Mouse (Mus musculus) CD4-positive, CD25-positive, alpha-beta regulatory T cell, adult 4 months (primary cell): ENCODE measurements at regions not wholly inside any gene's neighbourhood (a gene's known extent, or its start where the extent isn't known, plus 50 kb on each side); places are given as distances from the start of the nearest gene placed in this dataset.
"Not testable (repeated sequence)": the region's sequence is repeated elsewhere in the genome, so short reads cannot be mapped to it uniquely, and the experiment has no call there.

ENCODE experiments used
- ATAC-seq: one replicate; pipeline ENCODE4 v1.8.0; 2017

GRCm38 (mm10) chr13:5920422-5920821 is 59.1 kb downstream of the Klf6 start:
- ATAC-seq, result no peak

DNA sequence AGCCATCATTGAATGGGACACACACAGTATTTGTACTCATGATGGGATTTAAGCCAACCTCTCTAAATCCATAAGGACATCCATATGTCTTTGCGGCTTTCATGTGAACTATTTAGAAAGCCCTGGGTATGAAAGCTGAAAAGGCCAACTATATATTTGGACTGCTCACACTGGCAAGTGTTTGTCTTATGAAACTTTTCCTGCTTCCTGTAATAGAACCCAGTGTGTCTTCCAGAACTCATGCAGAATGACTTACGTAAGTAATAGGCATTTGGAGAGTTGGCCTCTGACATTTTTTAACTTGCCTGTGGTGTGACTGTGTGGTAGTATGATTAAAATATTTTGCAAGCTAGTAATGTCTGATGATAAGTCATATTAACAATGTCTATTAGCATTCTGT is 70.2 kb downstream of the Klf6 start:
- no peak for ATAC-seq

- no peak for ATAC-seq
Measured at GRCm38 (mm10) chr13:5937436-5937835, 76.2 kb downstream of the Klf6 start.

DNA sequence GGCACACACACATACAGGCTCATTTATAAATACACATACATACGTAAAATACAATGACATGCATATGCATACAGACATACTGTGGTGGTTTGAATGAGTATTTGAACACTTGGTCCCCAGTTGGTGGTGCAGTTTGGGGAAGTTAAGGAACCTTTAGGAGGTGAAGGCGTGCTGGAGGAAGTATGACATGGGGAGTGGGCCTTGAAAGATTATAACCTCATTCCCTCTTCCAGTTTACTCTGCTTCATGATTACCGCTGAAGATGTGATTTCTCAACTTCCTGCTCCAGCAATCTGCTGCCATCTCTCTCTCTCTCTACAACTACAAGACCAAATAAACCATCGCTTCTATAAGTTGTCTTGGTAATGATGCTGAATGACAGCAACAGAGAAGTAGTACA is 76.7 kb downstream of the Klf6 start:
- no peak for ATAC-seq

GRCm38 (mm10) chr13:5939368-5939767 is 78.1 kb downstream of the Klf6 start:
- no peak for ATAC-seq

GRCm38 (mm10) chr13:5952863-5953262 is 91.6 kb downstream of the Klf6 start:
- ATAC-seq, result no peak

GRCm38 (mm10) chr13:5955121-5955520 is 93.8 kb downstream of the Klf6 start:
- not testable (repeated sequence) for ATAC-seq

- peak; percentile 69 for ATAC-seq
Measured at GRCm38 (mm10) chr13:5956145-5956544, 94.9 kb downstream of the Klf6 start.

- no peak for ATAC-seq
Measured at GRCm38 (mm10) chr13:5962947-5963346, 101.7 kb downstream of the Klf6 start.

DNA sequence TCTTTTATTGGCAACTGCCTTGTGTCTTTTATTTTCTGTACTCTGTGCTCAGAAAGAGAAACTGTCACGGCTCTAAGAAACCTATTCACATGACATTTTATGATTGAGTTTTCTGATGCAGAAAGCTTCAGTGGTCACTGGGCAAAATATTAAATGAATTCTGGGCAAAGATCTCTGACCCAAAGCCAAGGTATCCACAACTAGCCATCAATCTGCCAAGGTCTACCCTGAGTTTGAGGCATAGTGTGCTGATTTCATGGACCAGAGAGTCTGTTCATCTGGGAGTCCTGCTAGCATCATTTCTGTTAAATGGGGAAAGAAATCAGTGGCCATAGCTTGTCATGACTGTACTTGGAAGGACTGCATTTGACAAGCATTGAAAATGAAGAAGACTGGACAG is 103.3 kb downstream of the Klf6 start:
- no peak for ATAC-seq

- no peak for ATAC-seq
Measured at GRCm38 (mm10) chr13:5978615-5979014, 117.3 kb downstream of the Klf6 start.

GRCm38 (mm10) chr13:5987491-5987890 is 126.2 kb downstream of the Klf6 start:
- no peak for ATAC-seq

- no peak for ATAC-seq
Measured at GRCm38 (mm10) chr13:5988407-5988806, 127.1 kb downstream of the Klf6 start.

GRCm38 (mm10) chr13:6000559-6001217 is 139.4 kb downstream of the Klf6 start:
- peak; percentile 78 for ATAC-seq

- no peak for ATAC-seq
Measured at GRCm38 (mm10) chr13:6001218-6001564, 139.9 kb downstream of the Klf6 start.

DNA sequence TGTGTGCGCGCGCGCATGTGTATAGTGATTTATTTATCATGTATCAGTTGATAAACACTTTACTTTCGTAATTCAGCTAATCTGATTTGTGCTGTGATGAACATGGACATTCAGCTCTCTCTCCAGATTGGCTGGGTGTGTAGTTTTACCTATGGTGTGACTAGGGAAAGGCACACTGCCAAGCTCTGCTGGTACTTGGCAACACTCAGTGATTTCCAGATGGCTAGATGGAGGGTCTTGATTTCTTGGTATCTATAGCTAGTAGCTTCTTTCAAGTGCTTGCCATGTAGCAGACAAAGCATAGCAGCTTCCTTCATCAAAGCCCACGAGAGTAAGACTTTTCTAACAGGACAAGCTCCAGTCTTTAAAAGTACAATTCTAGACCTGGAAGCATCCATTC is 144.6 kb downstream of the Klf6 start:
- no peak for ATAC-seq

DNA sequence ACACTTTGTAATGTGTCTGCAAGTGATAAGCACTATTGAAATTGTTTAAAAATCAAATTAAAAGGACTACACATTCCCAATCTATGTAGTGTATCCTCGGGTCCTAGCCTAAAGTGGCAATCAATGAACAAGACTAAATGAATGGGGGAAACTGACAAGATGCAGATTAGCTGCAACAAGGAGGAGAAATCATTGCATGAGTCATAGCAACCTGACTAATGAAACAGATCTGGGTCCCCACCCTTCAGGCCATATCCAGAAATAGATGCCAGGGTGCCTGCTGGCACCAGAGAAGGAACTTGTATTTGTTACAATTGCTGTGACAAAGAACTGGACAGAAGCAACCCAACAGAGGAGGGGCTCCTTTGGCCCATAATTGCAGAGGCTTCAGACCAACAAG is 148.4 kb downstream of the Klf6 start:
- ATAC-seq, result no peak

DNA sequence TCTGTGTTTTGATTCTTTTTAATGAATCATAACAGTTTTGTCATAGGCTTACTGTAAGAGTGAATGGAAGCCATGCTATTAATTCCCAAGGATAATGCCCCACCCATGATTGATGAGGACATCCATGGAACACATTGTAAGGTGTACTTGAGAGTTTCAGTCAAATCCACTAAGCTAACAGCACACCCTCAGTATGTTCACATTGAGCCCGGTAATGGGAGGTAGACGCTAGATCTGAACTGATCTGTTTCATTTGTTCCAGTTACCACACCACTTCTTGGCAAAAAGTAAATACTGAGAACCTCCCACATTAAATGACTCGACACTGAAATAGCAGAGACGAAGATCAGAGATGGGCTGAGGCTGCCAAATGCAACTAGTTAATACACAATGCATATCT is 165.9 kb downstream of the Klf6 start:
- ATAC-seq, result no peak

DNA sequence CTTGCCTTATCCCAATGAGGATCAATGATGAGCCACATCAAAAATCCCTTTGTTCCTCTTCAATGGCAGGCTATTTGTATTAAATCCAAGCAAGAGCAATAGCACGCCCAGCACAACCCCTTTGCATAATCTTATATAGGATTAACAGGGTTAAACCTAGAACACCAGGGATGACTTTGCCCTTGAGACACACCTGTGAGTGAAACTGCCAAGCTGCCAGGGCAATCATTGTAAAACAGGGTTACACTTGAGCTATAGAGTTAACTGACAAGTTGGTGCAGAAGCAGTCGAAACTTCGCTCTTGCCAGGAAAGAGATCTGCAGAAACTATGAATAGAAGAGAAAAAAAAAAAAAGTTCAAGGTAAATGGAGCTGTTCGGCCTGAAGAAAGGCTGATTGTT is 167.6 kb downstream of the Klf6 start:
- ATAC-seq, result no peak

DNA sequence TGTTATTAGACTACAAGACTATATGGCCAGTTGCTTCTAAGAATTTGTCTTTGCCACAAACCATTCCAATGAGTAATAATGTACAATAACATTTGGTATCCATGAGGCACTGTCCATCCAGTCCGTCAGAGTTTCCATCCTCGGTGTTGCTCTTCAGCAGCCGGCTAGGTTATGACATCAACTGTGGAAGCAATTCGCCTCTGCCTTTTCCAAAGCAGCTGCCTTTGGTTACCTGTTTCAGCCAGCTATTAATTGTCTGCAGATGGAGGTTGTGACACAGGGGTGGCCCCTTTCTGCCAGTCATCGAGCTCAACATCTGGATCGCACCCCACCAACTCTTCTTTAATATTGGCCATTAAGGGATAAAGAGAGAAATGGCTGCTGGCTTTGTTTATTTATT is 168.2 kb downstream of the Klf6 start:
- no peak for ATAC-seq

DNA sequence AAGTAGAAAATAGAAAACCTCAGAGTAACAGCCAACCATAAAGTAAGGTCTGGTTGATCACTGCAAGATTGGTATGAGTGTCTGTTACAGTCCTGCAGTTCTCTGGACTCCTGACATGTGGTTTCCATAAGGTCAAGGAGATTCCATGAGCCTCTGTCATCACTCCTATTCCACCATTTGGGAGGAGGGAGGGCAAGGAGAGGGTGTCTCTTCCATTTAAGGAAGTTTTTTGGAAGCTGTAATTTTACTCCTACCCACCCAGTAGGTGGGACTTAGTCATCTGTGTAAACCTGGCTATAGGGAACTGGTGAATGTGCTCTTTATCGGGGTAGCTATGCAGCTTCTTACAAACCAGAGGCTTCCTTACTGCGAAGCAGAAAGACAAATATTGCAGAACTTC is 168.8 kb downstream of the Klf6 start:
- no peak for ATAC-seq

GRCm38 (mm10) chr13:6040132-6040531 is 178.8 kb downstream of the Klf6 start:
- no peak for ATAC-seq

- ATAC-seq, result no peak
Measured at GRCm38 (mm10) chr13:6040663-6041062, 179.4 kb downstream of the Klf6 start.

- ATAC-seq, result no peak
Measured at GRCm38 (mm10) chr13:6042495-6042894, 181.2 kb downstream of the Klf6 start.

DNA sequence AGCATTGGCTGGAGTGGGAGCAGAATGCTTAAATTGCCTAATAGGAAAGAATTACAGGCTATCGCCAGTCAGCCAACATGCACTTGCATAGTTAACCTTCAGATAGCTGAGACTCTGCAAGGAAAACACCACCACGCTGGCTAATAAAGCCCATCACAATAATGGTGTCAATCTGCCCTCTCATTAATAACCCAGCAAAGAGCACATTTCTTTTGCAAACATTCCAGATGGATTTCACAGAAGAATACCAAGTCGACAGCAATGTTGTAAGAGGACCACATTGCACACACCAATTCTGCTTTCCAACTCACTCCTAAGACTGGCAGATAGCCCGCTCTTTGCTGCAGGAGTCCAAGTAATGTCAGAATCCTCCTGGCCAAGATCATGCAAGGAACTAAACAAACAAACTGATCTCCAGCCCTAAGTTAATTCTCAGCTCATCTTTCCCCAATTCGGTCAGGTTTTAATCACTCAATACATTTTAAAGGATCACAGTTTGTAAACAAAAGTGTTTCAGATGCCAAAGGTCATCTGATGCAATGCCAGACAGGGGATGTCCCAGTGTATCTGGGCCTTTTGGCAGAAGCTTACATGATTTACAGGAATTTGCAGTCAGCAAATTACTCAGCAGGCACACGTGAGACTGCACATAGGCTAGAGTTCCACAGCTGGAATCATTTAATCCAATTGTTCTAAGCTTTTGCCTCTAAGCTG is 198.4 kb downstream of the Klf6 start:
- peak; percentile 26 for ATAC-seq
